Mouse (Mus musculus) lung, adult 2 months (tissue): ENCODE measurements at regions not wholly inside any gene's neighbourhood (a gene's known extent, or its start where the extent isn't known, plus 50 kb on each side); places are given as distances from the start of the nearest gene placed in this dataset.

Experiments used
- DNase-seq: peaks from one replicate; pipeline ENCODE4 v3.0.0; 2022
- H3K4me1 ChIP-seq: fragments of 200-500 bp; 2 replicates; pipeline ENCODE4 v1.6.1; 2011; ENCODE audit warnings: low read length; ENCODE audit not compliant: control insufficient read depth, insufficient read depth
- H3K4me3 ChIP-seq: fragments of 200-500 bp; replicated peaks from 2 replicates; pipeline ENCODE3; 2011; ENCODE audit warnings: low read depth, mild to moderate bottlenecking, control low read depth, low read length; ENCODE audit errors: extremely low read depth
- CTCF ChIP-seq: fragments of 200-500 bp; IDR thresholded peaks from 2 replicates; pipeline ENCODE4 v1.5.1; 2011; ENCODE audit warnings: mild to moderate bottlenecking, low read length, control low read depth; ENCODE audit not compliant: insufficient read depth
- POLR2A ChIP-seq: fragments of 200-500 bp; IDR thresholded peaks from 2 replicates; pipeline ENCODE4 v1.6.1; 2011; ENCODE audit warnings: low read depth, mild to moderate bottlenecking, control low read depth, low read length, borderline replicate concordance; ENCODE audit errors: extremely low read depth
- WGBS: fragments of 180-500 bp; shearing (Covaris S2); methylation state at CpG from one replicate; pipeline ENCODE4 v1.1.7; 2018; 5-methylcytosine and 5-hydroxymethylcytosine counted together

GRCm38 (mm10) chr12:48604401-48605197, 777.9 kb upstream of the Foxg1 start:
- 73% methylated on average over 5 of the region's 5 CpGs for WGBS
- no peak overlapping the region for H3K4me3 ChIP-seq
- no peak for DNase-seq
- H3K4me1 ChIP-seq = no peaks in the 10 kb centered on the region
- no peak for TF ChIP-seq POLR2A
- no peak for TF ChIP-seq CTCF

GRCm38 (mm10) chr12:48605423-48605822, 777.0 kb upstream of the Foxg1 start:
- Histone ChIP-seq H3K4me1 (no peaks in the 10 kb centered on the region), H3K4me3 (no peak overlapping the region)
- TF ChIP-seq POLR2A (no peak), CTCF (no peak)
- DNase-seq = no peak

- no peak for TF ChIP-seq POLR2A
- TF ChIP-seq CTCF = no peak
- H3K4me1 ChIP-seq = no peaks in the 10 kb centered on the region
- 59% methylated on average over 6 of the region's 6 CpGs for WGBS
- H3K4me3 ChIP-seq = no peak overlapping the region
- no peak for DNase-seq
These were observed 773.1 kb upstream of the Foxg1 start for GRCm38 (mm10) chr12:48609391-48609790.

- WGBS = 62% methylated on average over 5 of the region's 5 CpGs
- DNase-seq = no peak
- Histone ChIP-seq H3K4me1 (no peaks in the 10 kb centered on the region), H3K4me3 (no peak overlapping the region)
- TF ChIP-seq POLR2A (no peak), CTCF (no peak)
These were observed 770.4 kb upstream of the Foxg1 start for GRCm38 (mm10) chr12:48612066-48612465.

- H3K4me1 ChIP-seq = no peaks in the 10 kb centered on the region
- TF ChIP-seq POLR2A = no peak
- TF ChIP-seq CTCF = no peak
- H3K4me3 ChIP-seq = no peak overlapping the region
- WGBS = 73% methylated on average over 2 of the region's 2 CpGs
- no peak for DNase-seq
These were observed 766.1 kb upstream of the Foxg1 start for GRCm38 (mm10) chr12:48616337-48616736.

GRCm38 (mm10) chr12:48633559-48633958, 748.9 kb upstream of the Foxg1 start:
- 71% methylated on average over 4 of the region's 4 CpGs for WGBS
- TF ChIP-seq CTCF (no peak), POLR2A (no peak)
- Histone ChIP-seq H3K4me1 (no peaks in the 10 kb centered on the region), H3K4me3 (no peak overlapping the region)
- no peak for DNase-seq

GRCm38 (mm10) chr12:48634671-48635241, 747.7 kb upstream of the Foxg1 start:
- Histone ChIP-seq H3K4me3 (no peak overlapping the region), H3K4me1 (no peaks in the 10 kb centered on the region)
- TF ChIP-seq CTCF (no peak), POLR2A (no peak)
- 67% methylated on average over 6 of the region's 6 CpGs for WGBS
- no peak for DNase-seq

GRCm38 (mm10) chr12:48641974-48642373, 740.5 kb upstream of the Foxg1 start:
- WGBS = 71% methylated on average over 3 of the region's 3 CpGs
- DNase-seq = no peak
- TF ChIP-seq CTCF (no peak), POLR2A (no peak)
- H3K4me3 ChIP-seq = no peak overlapping the region
- H3K4me1 ChIP-seq = no peaks in the 10 kb centered on the region

GRCm38 (mm10) chr12:48645135-48645534, 737.3 kb upstream of the Foxg1 start:
- H3K4me3 ChIP-seq = no peak overlapping the region
- TF ChIP-seq POLR2A (no peak), CTCF (no peak)
- WGBS = 51% methylated on average over 2 of the region's 2 CpGs
- no peaks in the 10 kb centered on the region for H3K4me1 ChIP-seq
- DNase-seq = no peak

- WGBS = 46% methylated on average over 7 of the region's 7 CpGs
- DNase-seq = no peak
- Histone ChIP-seq H3K4me3 (no peak overlapping the region), H3K4me1 (no peaks in the 10 kb centered on the region)
- TF ChIP-seq CTCF = no peak
- TF ChIP-seq POLR2A = no peak
These were observed 736.5 kb upstream of the Foxg1 start for GRCm38 (mm10) chr12:48645910-48646309.
